Mouse (Mus musculus) embryonic facial prominence, embryonic 14.5 days (tissue): ENCODE data around the gene Kpna7. TPM values are rescaled to one million over a fixed set of nuclear protein-coding genes. Genes with fewer than 3 reads are reported as not detected.

ENCODE experiments used
- ATAC-seq: fragments of 200-750 bp; cut with Nextera tagmentation; 2 replicates; pipeline ENCODE4 v1.8.0; 2017; ENCODE audit warnings: low read depth, moderate number of reproducible peaks, moderate TSS enrichment
- DNase-seq: peaks from one replicate; pipeline ENCODE4 v3.0.0-alpha.2; 2015; ENCODE audit warnings: low spot score
- H3K27ac ChIP-seq: fragments of 300-500 bp; sonication (generic); replicated peaks from 2 replicates; pipeline ENCODE4 v1.5.1; 2014; ENCODE audit warnings: low read depth, mild to moderate bottlenecking, low read length, moderate library complexity
- H3K27me3 ChIP-seq: fragments of 300-500 bp; sonication (generic); replicated peaks from 2 replicates; pipeline ENCODE4 v1.6.1; 2014; ENCODE audit warnings: low read length; ENCODE audit not compliant: control insufficient read depth, insufficient read depth
- H3K36me3 ChIP-seq: fragments of 300-500 bp; sonication (generic); 2 replicates; pipeline ENCODE4 v1.6.1; 2014; ENCODE audit warnings: low read length, mixed read lengths; ENCODE audit not compliant: control insufficient read depth, insufficient read depth
- H3K4me1 ChIP-seq: fragments of 300-500 bp; sonication (generic); 2 replicates; pipeline ENCODE4 v1.6.1; 2014; ENCODE audit warnings: antibody characterized with exemption, low read length; ENCODE audit not compliant: control insufficient read depth, insufficient read depth
- H3K4me2 ChIP-seq: fragments of 300-500 bp; sonication (generic); 2 replicates; pipeline ENCODE4 v1.6.1; 2014; ENCODE audit warnings: low read depth, mild to moderate bottlenecking, low read length, moderate library complexity, mixed read lengths
- H3K4me3 ChIP-seq: fragments of 300-500 bp; sonication (generic); 2 replicates; pipeline ENCODE4 v1.5.1; 2014; ENCODE audit warnings: low read depth, mild to moderate bottlenecking, low read length
- H3K9ac ChIP-seq: fragments of 300-500 bp; sonication (generic); 2 replicates; pipeline ENCODE4 v1.6.1; 2014; ENCODE audit warnings: low read depth, mild to moderate bottlenecking, low read length, moderate library complexity, mixed read lengths
- H3K9me3 ChIP-seq: fragments of 300-500 bp; sonication (generic); 2 replicates; pipeline ENCODE4 v1.6.1; 2016; ENCODE audit warnings: low read length; ENCODE audit not compliant: control insufficient read depth
- WGBS: fragments of 180-500 bp; shearing (Covaris S2); extraction: QIAGEN DNeasy Blood & Tissue Kit; methylation state at CpG from one replicate; pipeline ENCODE4 v1.1.7; 2014; 5-methylcytosine and 5-hydroxymethylcytosine counted together
- polyA plus RNA-seq: library from polyadenylated mRNA; unstranded; fragments of >200 nt; fragmentation: Nextera tagmentation; extraction: Ambion mirVana; gene quantifications from 2 replicates; pipeline ENCODE4 v1.2.1, GENCODE M21; 2014

The Kpna7 gene
- polyA plus RNA-seq, 1 experiment from 2014 or later: not detected

- no peaks in the 10 kb centered on the region for H3K4me1 ChIP-seq
- no peak for DNase-seq
- no peak overlapping the region for H3K4me2 ChIP-seq
- H3K9me3 ChIP-seq: no peaks in the 10 kb centered on the region
- H3K27ac ChIP-seq: no peak overlapping the region
- ATAC-seq: no peak
- 97% methylated on average over 2 of the region's 2 CpGs for WGBS
- H3K9ac ChIP-seq: no peak overlapping the region
- H3K27me3 ChIP-seq: no peaks in the 10 kb centered on the region
- no peak overlapping the region for H3K4me3 ChIP-seq
- H3K36me3 ChIP-seq: peaks cover 17% of the 10 kb centered on the region
Measured at GRCm38 (mm10) chr5:145119385-145119784, 35.6 kb upstream of the Kpna7 start.

- H3K36me3 ChIP-seq: peaks cover 8% of the 10 kb centered on the region
- H3K9ac ChIP-seq: no peak overlapping the region
- no peaks in the 10 kb centered on the region for H3K27me3 ChIP-seq
- WGBS: 87% methylated on average over 5 of the region's 5 CpGs
- no peaks in the 10 kb centered on the region for H3K4me1 ChIP-seq
- H3K4me2 ChIP-seq: no peak overlapping the region
- DNase-seq (no peak), ATAC-seq (no peak)
- no peak overlapping the region for H3K4me3 ChIP-seq
- H3K27ac ChIP-seq: no peak overlapping the region
- H3K9me3 ChIP-seq: no peaks in the 10 kb centered on the region
Measured at GRCm38 (mm10) chr5:145118461-145118860, 34.6 kb upstream of the Kpna7 start.

DNA sequence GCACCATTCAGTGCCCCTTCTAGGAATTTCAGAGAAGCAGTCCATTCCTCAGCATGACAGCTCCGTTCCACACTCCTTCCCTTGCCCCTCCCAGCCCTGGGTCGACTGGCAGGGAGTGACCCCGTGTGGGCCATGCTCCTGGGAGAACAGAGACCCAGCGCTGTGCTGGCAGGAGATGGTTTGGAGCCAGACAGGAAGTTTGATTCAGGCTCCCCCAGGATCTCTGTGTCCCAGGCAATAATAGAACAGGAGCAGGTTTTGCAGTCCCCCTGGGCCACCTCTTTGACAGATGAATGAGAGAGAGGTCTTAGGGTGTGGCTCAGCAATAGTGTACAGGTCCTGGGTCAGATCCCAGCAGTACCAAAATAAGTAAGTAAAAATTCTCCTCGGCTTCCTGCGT, 34.2 kb upstream of the Kpna7 start:
- Histone ChIP-seq H3K36me3 (peaks cover 3% of the 10 kb centered on the region), H3K27me3 (no peaks in the 10 kb centered on the region), H3K4me2 (no peak overlapping the region), H3K4me1 (no peaks in the 10 kb centered on the region), H3K9ac (no peak overlapping the region), H3K27ac (no peak overlapping the region), H3K9me3 (no peaks in the 10 kb centered on the region), H3K4me3 (no peak overlapping the region)
- WGBS: 48% methylated on average over 6 of the region's 6 CpGs
- ATAC-seq (no peak), DNase-seq (no peak)

DNA sequence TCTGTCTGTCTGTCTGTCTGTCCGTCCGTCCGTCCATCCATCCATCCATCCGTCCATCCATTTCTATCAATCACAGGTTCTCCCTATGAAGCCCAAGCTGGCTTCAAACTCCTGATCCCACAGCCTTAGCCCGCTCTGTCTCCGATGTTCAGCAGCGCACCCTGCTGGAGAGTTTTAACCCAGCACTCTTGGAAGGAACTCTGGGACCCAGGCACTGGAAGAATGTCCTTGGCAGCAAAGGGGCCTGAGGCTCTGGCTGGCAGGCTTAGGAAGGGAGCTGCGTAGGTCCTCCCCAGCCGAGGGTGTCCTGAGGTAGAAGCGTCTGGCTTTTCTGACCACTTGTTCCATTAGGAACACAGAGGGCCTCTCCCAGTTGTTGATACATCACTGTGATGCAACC, 33.1 kb upstream of the Kpna7 start:
- ATAC-seq (no peak), DNase-seq (peak; percentile 23)
- 45% methylated on average over 10 of the region's 10 CpGs for WGBS
- H3K4me2 ChIP-seq: peak overlapping the region; percentile 16
- H3K27me3 ChIP-seq: no peaks in the 10 kb centered on the region
- H3K4me1 ChIP-seq: no peaks in the 10 kb centered on the region
- no peak overlapping the region for H3K4me3 ChIP-seq
- peak overlapping the region; percentile 46; the same call in 1 of the 2 replicates for H3K27ac ChIP-seq
- H3K9ac ChIP-seq: no peak overlapping the region
- H3K36me3 ChIP-seq: no peaks in the 10 kb centered on the region
- H3K9me3 ChIP-seq: no peaks in the 10 kb centered on the region

DNA sequence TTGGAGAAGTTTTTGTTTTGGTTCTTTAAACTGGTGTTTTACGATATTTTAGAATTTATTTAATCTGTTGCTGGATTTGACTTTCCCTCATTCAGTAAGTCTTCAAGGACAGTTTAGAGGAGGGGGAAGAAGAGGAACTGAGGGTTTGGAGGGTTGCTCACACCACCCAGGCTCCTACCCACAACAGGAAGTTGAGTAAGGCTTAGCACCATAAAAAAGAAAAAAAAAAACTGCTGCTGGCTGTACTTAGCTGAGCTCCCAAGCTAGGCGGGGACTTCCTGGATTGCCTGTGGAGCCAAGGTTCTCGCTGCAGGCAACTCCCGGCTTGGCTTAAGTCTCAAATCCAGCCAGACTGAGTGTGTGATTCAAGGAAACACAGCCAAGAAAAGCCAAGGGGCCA, 32.5 kb upstream of the Kpna7 start:
- Histone ChIP-seq H3K27ac (peak overlapping the region; percentile 79), H3K36me3 (no peaks in the 10 kb centered on the region), H3K9ac (no peak overlapping the region), H3K4me3 (no peak overlapping the region), H3K4me1 (no peaks in the 10 kb centered on the region), H3K27me3 (no peaks in the 10 kb centered on the region), H3K4me2 (peak overlapping the region; percentile 87), H3K9me3 (no peaks in the 10 kb centered on the region)
- DNase-seq: peak; percentile 90
- no peak for ATAC-seq
- 34% methylated on average over 4 of the region's 4 CpGs for WGBS

DNA sequence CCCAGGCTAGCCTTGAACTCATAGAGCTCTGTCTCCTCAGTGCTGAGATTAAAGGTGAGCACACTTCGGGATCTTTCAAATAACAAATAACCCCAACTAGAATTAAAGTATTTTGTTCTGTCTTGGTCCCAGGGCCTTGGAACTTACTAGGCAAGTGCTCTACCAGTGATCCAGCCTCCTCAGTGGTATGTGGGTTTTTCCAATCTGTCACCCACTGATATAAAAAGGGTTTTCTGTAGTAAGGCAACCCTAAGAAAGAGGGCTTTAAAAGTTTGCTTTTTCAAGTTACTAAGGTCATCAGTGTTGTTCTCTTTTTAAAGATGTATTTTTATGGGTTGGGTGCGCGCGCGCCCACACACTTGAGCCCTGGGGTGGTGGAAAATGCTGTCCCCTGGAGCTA, 31.9 kb upstream of the Kpna7 start:
- H3K36me3 ChIP-seq: 0 out of 2 replicates have a peak, but pooled peaks cover 3% of the 10 kb centered on the region
- H3K4me2 ChIP-seq: peak overlapping the region; percentile 87
- H3K27me3 ChIP-seq: no peaks in the 10 kb centered on the region
- no peak for ATAC-seq
- H3K27ac ChIP-seq: peak overlapping the region; percentile 79
- H3K9ac ChIP-seq: no peak overlapping the region
- no peaks in the 10 kb centered on the region for H3K9me3 ChIP-seq
- no peak overlapping the region for H3K4me3 ChIP-seq
- no peak for DNase-seq
- WGBS: 89% methylated on average over 5 of the region's 5 CpGs
- H3K4me1 ChIP-seq: no peaks in the 10 kb centered on the region

DNA sequence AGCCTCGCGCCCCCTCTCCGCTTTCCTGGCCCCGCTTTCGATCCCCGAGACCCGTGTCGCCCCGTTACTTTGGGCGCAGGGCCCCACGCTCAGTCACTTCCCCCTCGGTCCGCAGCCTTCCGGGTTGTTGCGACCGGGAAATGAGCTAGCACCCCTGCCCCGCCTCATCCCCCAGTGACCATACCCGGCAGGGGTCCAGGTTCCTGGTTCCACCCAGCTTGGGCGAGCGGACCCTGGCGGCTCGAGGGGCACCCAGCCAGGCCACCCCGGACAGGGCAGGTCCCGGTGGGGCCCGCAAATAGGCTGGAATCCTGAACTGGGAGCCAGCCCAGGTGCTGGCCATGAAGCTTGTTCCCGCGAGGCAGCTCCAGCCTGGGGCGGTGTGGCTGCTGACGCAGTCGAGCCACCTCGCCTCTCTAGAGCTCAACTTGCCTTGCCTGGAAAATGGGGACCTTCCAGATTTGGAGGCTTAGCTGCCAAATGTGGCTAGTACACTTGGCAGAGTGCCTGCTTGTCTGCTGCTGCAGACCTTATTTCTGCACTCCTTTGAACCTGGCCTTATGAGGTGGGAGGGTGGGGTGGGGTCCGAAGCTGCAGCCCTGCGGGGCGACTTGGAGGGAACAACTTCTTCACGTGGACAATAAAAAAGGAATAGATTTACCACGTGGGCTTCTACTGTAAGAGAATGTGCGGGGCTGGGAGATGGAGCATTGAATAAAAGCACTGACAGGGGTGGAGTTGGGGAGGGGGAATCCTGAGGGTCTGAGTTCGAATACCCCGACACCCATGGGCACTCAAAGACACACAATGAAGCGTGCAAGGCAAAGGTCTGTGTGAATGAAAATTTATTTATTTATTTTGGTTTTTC, 31.0 kb upstream of the Kpna7 start:
- Histone ChIP-seq H3K9me3 (no peaks in the 10 kb centered on the region), H3K27me3 (no peaks in the 10 kb centered on the region), H3K27ac (peak overlapping the region; percentile 61), H3K4me3 (peak overlapping the region; percentile 67), H3K9ac (peak overlapping the region; percentile 81), H3K4me2 (peak overlapping the region; percentile 87), H3K4me1 (no peaks in the 10 kb centered on the region), H3K36me3 (peaks cover 12% of the 10 kb centered on the region)
- DNase-seq: peak; percentile 44
- ATAC-seq: peak; percentile 13; the same call in 1 of the 2 replicates
- 35% methylated on average over 17 of the region's 40 CpGs for WGBS

- no peaks in the 10 kb centered on the region for H3K9me3 ChIP-seq
Measured at GRCm38 (mm10) chr5:145114071-145114605, 30.3 kb upstream of the Kpna7 start, which contains the start of gene Arpc1b. Arpc1b (plus strand) TSS chr5:145114215.

More at GRCm38 (mm10) chr5:145114071-145114605, 30.3 kb upstream of the Kpna7 start, which contains the start of gene Arpc1b:
- H3K36me3 ChIP-seq: peaks cover 19% of the 10 kb centered on the region
- H3K27ac ChIP-seq: peak within 1 kb of the TSS; percentile 61
- no peaks in the 10 kb centered on the region for H3K4me1 ChIP-seq
- H3K27me3 ChIP-seq: no peaks in the 10 kb centered on the region
- peak; percentile 68 for ATAC-seq
- peak within 1 kb of the TSS; percentile 67 for H3K4me3 ChIP-seq
- WGBS: 1% methylated on average over 20 of the region's 53 CpGs
- H3K4me2 ChIP-seq: peak within 1 kb of the TSS; percentile 87
- peak within 1 kb of the TSS; percentile 81 for H3K9ac ChIP-seq
- DNase-seq: peak; percentile 76
